Mouse (Mus musculus) kidney, adult 18-20 months (tissue): ENCODE data around the gene Kcna1.

ENCODE experiments used
- DNase-seq: peaks from one replicate; pipeline ENCODE4 v3.0.0; 2021

Gene Kcna1

DNA sequence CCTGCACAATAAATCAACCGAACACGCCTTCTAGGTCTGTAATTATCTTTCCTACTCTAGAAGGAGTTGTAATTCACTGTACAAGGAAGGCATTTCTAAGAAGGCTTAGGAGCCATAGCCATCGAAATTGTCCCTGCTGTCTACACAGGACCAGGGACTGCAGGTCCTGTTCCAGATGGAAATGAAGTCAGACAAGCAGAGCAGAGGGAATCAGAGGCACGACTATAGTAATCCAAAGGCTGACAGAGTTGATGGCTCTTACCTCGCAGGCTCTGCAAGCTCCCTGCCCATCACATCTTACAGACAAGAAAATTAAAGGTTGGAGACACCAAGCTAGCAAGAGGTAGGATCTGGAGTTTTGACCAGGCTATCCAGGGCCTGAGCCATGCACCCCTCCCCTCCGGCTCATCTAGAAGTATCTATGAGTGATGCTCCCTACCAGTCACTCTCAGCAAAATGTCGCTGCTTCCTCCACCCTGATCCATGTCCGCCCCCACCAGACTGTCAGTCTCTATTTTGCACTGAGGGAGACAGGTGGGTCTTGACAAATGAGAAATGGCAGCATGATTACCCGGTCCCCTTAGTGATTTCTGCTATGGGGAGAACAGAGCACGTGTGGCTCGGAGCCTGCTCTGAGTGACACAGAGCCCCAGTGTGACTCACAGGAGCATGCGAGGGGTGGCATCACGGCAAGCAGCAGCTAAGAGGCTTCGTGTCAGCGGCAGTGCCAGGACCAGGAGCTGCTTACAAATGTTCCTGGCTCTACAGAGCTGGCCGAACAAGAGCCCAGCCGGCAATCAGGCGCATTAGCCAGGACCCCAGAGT is 50.2 kb downstream of the Kcna1 start:
- no peak for DNase-seq

DNA sequence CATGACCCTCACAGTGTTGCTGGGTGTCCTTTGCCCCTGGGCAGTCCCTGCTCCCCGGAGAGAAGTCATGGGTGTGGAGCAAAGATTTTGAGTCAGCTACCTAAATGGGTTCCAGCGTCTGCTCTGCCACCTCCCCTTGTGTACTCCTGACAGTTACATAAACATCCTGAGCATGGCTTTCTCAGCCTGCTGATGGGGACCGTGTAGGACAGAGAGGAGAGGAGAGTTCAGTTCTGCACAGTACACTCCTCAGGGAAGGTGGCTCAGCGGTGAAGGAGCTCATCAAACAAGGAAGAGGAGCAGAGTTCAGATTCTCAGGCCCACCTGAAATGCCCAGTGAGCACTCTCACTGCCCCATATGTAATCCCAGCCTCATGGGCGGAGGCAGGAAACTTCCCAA is 51.1 kb downstream of the Kcna1 start:
- DNase-seq, result no peak

DNA sequence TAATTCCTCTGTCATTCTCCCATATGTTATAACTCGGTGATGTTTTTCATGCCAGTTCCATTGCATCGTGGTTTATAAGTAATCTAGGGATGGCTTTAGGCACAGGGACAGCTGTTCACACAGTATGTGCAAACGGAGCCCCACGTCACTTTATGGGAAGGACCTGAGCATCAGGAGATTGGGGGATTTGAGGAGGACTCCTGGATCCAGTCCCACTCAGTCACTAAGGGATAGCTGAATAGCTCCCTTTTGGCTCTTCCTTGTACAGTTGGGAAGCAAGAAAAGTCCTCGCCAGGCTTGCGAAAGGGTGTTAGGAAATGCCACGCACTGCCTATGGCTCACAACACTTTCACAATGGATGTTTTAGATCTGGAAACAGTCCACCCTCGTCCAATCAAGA is 51.8 kb downstream of the Kcna1 start:
- DNase-seq, result no peak

DNA sequence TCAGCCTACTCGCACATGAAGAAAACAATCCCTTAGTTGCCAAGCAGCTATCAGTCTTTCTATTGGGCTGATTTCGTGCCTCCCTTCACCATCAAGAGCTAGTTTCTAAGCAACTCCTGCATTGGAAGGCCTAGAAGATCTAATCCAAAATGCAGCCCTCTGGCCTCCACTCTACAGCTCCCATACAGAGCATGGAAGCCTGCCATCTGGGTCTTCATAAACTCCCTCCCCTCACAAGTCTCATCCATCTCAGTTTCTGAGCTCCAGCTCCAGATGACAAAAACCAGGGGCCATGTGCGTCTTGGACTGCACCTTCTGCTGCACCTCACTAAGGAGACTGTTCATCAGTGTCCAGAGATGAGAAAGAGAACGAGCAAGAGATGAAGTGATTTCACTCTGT is 52.8 kb downstream of the Kcna1 start:
- DNase-seq, result no peak
